Mouse (Mus musculus) heart, adult 2 months (tissue): Measurements from ENCODE around the gene Snrpf.
A peak's percentile ranks its signal among the peaks of the same experiment; 100 is the strongest.

ENCODE experiments used
- CTCF ChIP-seq: fragments of 200-600 bp; IDR thresholded peaks from 2 replicates; pipeline ENCODE4 v1.8.1; 2022; ENCODE audit warnings: antibody characterized with exemption, mild to moderate bottlenecking, moderate library complexity
- EP300 ChIP-seq: fragments of 200-500 bp; IDR thresholded peaks from 2 replicates; pipeline ENCODE4 v1.6.1; 2011; ENCODE audit warnings: low read depth, low read length, control low read depth; ENCODE audit not compliant: insufficient read depth

DNA sequence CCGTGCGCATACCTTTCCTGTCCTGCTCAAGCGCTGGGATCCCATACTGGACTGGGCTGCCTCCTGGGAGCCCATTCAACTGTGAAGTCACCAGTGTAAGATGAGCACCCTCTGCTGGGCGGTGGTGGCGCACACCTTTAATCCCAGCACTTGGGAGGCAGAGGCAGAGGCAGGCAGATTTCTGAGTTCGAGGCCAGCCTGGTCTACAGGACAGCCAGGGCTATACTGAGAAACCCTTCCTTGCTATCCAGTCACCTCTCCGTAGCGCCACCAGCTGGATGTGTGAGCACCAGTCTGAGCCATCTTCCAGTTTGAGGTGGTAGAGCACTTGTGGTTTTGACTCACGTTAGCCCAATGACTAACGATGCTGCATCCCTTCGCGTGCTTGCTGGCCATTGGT is 3.0 kb upstream of the Snrpf start:
- peak; percentile 44 for TF ChIP-seq CTCF
- TF ChIP-seq EP300, result no peak
